In genomic region chr2:165149741-165150140, GRCm38 (mm10) we compare ENCODE assay signal across 22 mouse cellular contexts. TPM values are rescaled to one million over a fixed set of nuclear protein-coding genes. Genes with fewer than 3 reads are reported as not detected.
DNase-seq lines count a peak whose midpoint lies in the region; ATAC-seq lines count a peak whose summit lies in the region.
"Had no signal": no experiment of that assay in that cellular context is flagged by ENCODE, and none has a peak within 500 bp of the region (broad histone marks: within the 10 kb centered on the region; RNA-seq: fewer than 3 reads in every experiment).

No protein-coding gene starts in this region.

- peak; percentile 54 for ATAC-seq in forebrain, embryonic 14.5 days
- 0 out of 2 replicates have a peak, but pooled peaks have one; percentile 5 for ATAC-seq in hindbrain, embryonic 12.5 days (ENCODE audit: low FRiP score)
- no peak for ATAC-seq in hindbrain, embryonic 14.5 days (ENCODE audit: low FRiP score)
- ATAC-seq: hindbrain, postnatal 0 days had no signal

- no peaks in the 10 kb centered on the region for H3K9me3 ChIP-seq in forebrain, embryonic 14.5 days (replicated peaks; ENCODE audit: control insufficient read depth, low read length)
- H3K9me3 ChIP-seq in forebrain, embryonic 10.5 days: no peaks in the 10 kb centered on the region
- H3K9me3 ChIP-seq in hindbrain, embryonic 12.5 days (replicated peaks): no peaks in the 10 kb centered on the region
- H3K9me3 ChIP-seq in hindbrain, embryonic 14.5 days (ENCODE audit: control insufficient read depth, low read length): no peaks in the 10 kb centered on the region
- H3K9me3 ChIP-seq: heart, embryonic 15.5 days had no signal

- peaks cover 6% of the 10 kb centered on the region; the same call in 1 of the 2 replicates for H3K4me1 ChIP-seq in forebrain, embryonic 14.5 days (ENCODE audit: control insufficient read depth, insufficient read depth, low read length)
- H3K4me1 ChIP-seq in forebrain, embryonic 10.5 days: peaks cover 32% of the 10 kb centered on the region
- peaks cover 27% of the 10 kb centered on the region for H3K4me1 ChIP-seq in hindbrain, embryonic 12.5 days
- H3K4me1 ChIP-seq in hindbrain, embryonic 14.5 days (replicated peaks; ENCODE audit: control insufficient read depth, insufficient read depth, low read length): peaks cover 6% of the 10 kb centered on the region; the same call in 1 of the 2 replicates

- no peak for DNase-seq in forebrain, embryonic 14.5 days (ENCODE audit: low spot score)
- DNase-seq in forebrain, embryonic 10.5 days (ENCODE audit: extremely low spot score, low spot score): no peak
- DNase-seq in hindbrain, embryonic 14.5 days (ENCODE audit: low spot score): no peak
- DNase-seq in retina, embryonic 14.5 days (ENCODE audit: low spot score): peak; percentile 2
- no peak for DNase-seq in retina, postnatal 1 day
- DNase-seq in right cerebral cortex, adult 2 months (ENCODE audit: low spot score in 2 of 2): no peak
- DNase-seq: adrenal gland, adult 8-10 months; adrenal gland, postnatal 36 days; cerebellum, adult 2 months; cerebellum, postnatal 10 days; gastrocnemius, postnatal 14 days; heart, adult 2 months; heart, postnatal 14 days; kidney, adult 11 months had no signal

- no peak overlapping the region for H3K4me2 ChIP-seq in forebrain, embryonic 14.5 days (ENCODE audit: low read length)
- H3K4me2 ChIP-seq in hindbrain, embryonic 12.5 days (replicated peaks): no peak overlapping the region
- no peak overlapping the region for H3K4me2 ChIP-seq in hindbrain, embryonic 14.5 days (replicated peaks)
- H3K4me2 ChIP-seq: heart, embryonic 11.5 days; heart, embryonic 15.5 days had no signal

- no peak overlapping the region for H3K9ac ChIP-seq in forebrain, embryonic 14.5 days (ENCODE audit: low read length)
- H3K9ac ChIP-seq in hindbrain, embryonic 12.5 days: no peak overlapping the region
- no peak overlapping the region for H3K9ac ChIP-seq in hindbrain, embryonic 14.5 days
- H3K9ac ChIP-seq: heart, embryonic 15.5 days had no signal

- no peaks in the 10 kb centered on the region for H3K27me3 ChIP-seq in forebrain, embryonic 14.5 days (replicated peaks; ENCODE audit: control insufficient read depth, insufficient read depth, low read length)
- peaks cover 18% of the 10 kb centered on the region for H3K27me3 ChIP-seq in forebrain, embryonic 10.5 days (ENCODE audit: poor library complexity, severe bottlenecking)
- H3K27me3 ChIP-seq in hindbrain, embryonic 12.5 days: peaks cover 14% of the 10 kb centered on the region
- no peaks in the 10 kb centered on the region for H3K27me3 ChIP-seq in hindbrain, embryonic 14.5 days (ENCODE audit: control insufficient read depth, insufficient read depth, low read length)

- H3K36me3 ChIP-seq in forebrain, embryonic 14.5 days (ENCODE audit: control insufficient read depth, insufficient read depth, low read length): no peaks in the 10 kb centered on the region
- 0 out of 2 replicates have a peak, but pooled peaks cover 3% of the 10 kb centered on the region for H3K36me3 ChIP-seq in forebrain, embryonic 10.5 days (replicated peaks)
- H3K36me3 ChIP-seq in hindbrain, embryonic 12.5 days: no peaks in the 10 kb centered on the region
- no peaks in the 10 kb centered on the region for H3K36me3 ChIP-seq in hindbrain, embryonic 14.5 days (replicated peaks; ENCODE audit: control insufficient read depth, insufficient read depth)
- H3K36me3 ChIP-seq: heart, embryonic 15.5 days had no signal

- WGBS in forebrain, embryonic 14.5 days: 69% methylated on average over 3 of the region's 3 CpGs
- WGBS in forebrain, embryonic 10.5 days: 73% methylated on average over 3 of the region's 3 CpGs
- WGBS in hindbrain, embryonic 12.5 days: 75% methylated on average over 3 of the region's 3 CpGs
- 55% methylated on average over 3 of the region's 3 CpGs for whole genome bisulfite sequencing in hindbrain, embryonic 14.5 days

- H3K4me3 ChIP-seq in forebrain, embryonic 14.5 days (ENCODE audit: low read depth, low read length): no peak overlapping the region
- H3K4me3 ChIP-seq in forebrain, embryonic 10.5 days: no peak overlapping the region
- no peak overlapping the region for H3K4me3 ChIP-seq in hindbrain, embryonic 12.5 days
- H3K4me3 ChIP-seq in hindbrain, embryonic 14.5 days (replicated peaks; ENCODE audit: low read length): no peak overlapping the region
- H3K4me3 ChIP-seq: heart, adult 2 months; heart, embryonic 15.5 days had no signal

- no peak overlapping the region for H3K27ac ChIP-seq in forebrain, embryonic 14.5 days (ENCODE audit: low read depth, low read length)
- no peak overlapping the region for H3K27ac ChIP-seq in forebrain, embryonic 10.5 days
- H3K27ac ChIP-seq in hindbrain, embryonic 12.5 days: no peak overlapping the region
- H3K27ac ChIP-seq in hindbrain, embryonic 14.5 days: no peak overlapping the region
- H3K27ac ChIP-seq: heart, adult 2 months; heart, embryonic 15.5 days; hindbrain, postnatal 0 days had no signal

RNA-seq across cellular contexts. Expression of gene 1700025C18Rik, which starts 59.2 kb away (rescaled TPM):
- not detected in 2 replicates for polyA plus RNA-seq in forebrain, embryonic 14.5 days (2014; fragmentation: Nextera tagmentation; extraction: Ambion mirVana)
- not detected in 2 replicates for polyA plus RNA-seq in forebrain, embryonic 10.5 days (2016; fragmentation: Nextera tagmentation; extraction: Ambion mirVana)
- not detected in 2 replicates for polyA plus RNA-seq in hindbrain, embryonic 12.5 days (2016; fragmentation: Nextera tagmentation; extraction: Ambion mirVana)
- not detected in 2 replicates for polyA plus RNA-seq in hindbrain, embryonic 14.5 days (2014; fragmentation: Nextera tagmentation; extraction: Ambion mirVana)
- polyA plus RNA-seq: cerebellum, adult 2 months; embryonic facial prominence, embryonic 11.5 days; frontal cortex, adult 2 months; gonadal fat pad, adult 2 months; heart, adult 2 months; heart, embryonic 11.5 days; heart, embryonic 15.5 days; hindbrain, postnatal 0 days; intestine, embryonic 14.5 days had no signal
